Mouse (Mus musculus) left cerebral cortex, adult 2 months (tissue): ENCODE data around the gene Rnf8. TPM values are rescaled to one million over a fixed set of nuclear protein-coding genes. Genes with fewer than 3 reads are reported as not detected.

Experiments
- DNase-seq, 2 experiments: peaks; one replicate each; pipeline ENCODE4 v3.0.0; 2021 to 2022; ENCODE audit warnings: low spot score in 2 of 2, mixed read lengths in 1 of 2; ENCODE audit errors: extremely low spot score in 1 of 2
- H3K27ac ChIP-seq: fragments of 200-600 bp; 2 replicates; pipeline ENCODE4 v1.8.1; 2022
- H3K4me3 ChIP-seq: fragments of 200-600 bp; 2 replicates; pipeline ENCODE4 v1.8.1; 2022
- CTCF ChIP-seq: fragments of 200-600 bp; IDR thresholded peaks from 2 replicates; pipeline ENCODE4 v1.8.1; 2022; ENCODE audit warnings: antibody characterized with exemption, mild to moderate bottlenecking, moderate library complexity
- intact Hi-C: fragments of 180-260 bp; cut with DNase I; formaldehyde crosslinking; loops from one replicate; pipeline ENCODE4 v1.15.1; 2025
- microRNA-seq, 2 experiments: library from miRNA; unstranded; fragments of <30 nt; microRNA quantifications; one replicate each; pipeline ENCODE4 v1.2.0; 2021
- total RNA-seq, 2 experiments: library from RNA; stranded (reverse); gene quantifications; 2 replicates each; pipeline ENCODE4 v1.2.3; 2021

The Rnf8 gene
- total RNA-seq, 2 experiments from 2014 or later = 67.2 to 76.2 TPM

- TF ChIP-seq CTCF = no peak
- H3K4me3 ChIP-seq = no peak overlapping the region
- intact Hi-C loops = no loop called here
- no peak overlapping the region for H3K27ac ChIP-seq
- DNase-seq = no peak
These were observed 68.5 kb downstream of the Rnf8 start for GRCm38 (mm10) chr17:29683127-29683526.

DNA sequence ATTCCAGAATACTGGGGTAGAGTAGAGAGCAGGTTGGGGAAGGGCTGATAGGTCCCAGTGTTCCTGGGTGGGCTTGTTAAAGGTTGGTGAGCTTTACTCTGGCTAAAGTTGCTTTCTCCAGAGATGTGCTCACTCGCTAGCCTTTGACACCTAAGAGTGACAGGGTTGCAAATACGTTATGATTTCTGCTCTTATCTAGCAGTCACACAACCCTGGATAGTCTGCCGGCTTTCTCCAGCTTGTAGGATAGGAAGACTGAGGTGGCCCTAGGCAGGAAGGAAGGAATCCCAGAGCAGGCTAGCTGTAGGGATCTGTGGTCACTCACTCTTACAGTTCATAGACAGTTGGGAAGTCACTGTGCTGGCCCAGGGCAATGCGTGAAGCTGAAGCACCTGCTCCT, 69.7 kb downstream of the Rnf8 start:
- no peak for DNase-seq
- Histone ChIP-seq H3K4me3 (no peak overlapping the region), H3K27ac (no peak overlapping the region)
- TF ChIP-seq CTCF = no peak
- intact Hi-C loops = no loop called here

- intact Hi-C loops = no loop called here
- no peak for DNase-seq
- Histone ChIP-seq H3K4me3 (no peak overlapping the region), H3K27ac (no peak overlapping the region)
- no peak for TF ChIP-seq CTCF
These were observed 72.2 kb downstream of the Rnf8 start for GRCm38 (mm10) chr17:29686771-29687170.

- no peak for DNase-seq
- Histone ChIP-seq H3K4me3 (no peak overlapping the region), H3K27ac (no peak overlapping the region)
- no peak for TF ChIP-seq CTCF
- intact Hi-C loops = no loop called here
These were observed 72.8 kb downstream of the Rnf8 start for GRCm38 (mm10) chr17:29687373-29687772.

DNA sequence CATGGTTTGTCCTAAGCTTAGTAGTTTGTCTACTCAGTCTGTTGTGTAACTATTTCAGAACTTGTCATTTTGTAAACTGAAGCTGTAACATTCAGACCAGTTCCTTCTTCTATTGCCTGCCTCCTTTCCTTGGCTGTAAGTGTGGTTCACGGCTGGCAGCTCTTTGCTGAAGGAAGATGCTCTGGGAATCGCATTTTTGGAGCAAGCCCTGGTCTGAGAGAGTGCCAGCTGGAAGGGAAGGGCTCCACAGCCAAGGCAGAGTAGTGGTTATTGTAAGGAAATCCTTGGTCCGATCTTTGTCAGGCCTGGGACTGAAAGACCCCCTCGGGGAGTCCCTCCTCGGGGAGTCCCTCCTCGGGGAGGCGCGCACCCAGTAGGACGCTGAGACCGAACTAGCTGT, 74.0 kb downstream of the Rnf8 start:
- Histone ChIP-seq H3K4me3 (no peak overlapping the region), H3K27ac (no peak overlapping the region)
- no peak for DNase-seq
- intact Hi-C loops = no loop called here
- TF ChIP-seq CTCF = no peak

- intact Hi-C loops = no loop called here
- no peak for DNase-seq
- H3K27ac ChIP-seq = no peak overlapping the region
- H3K4me3 ChIP-seq = no peak overlapping the region
- TF ChIP-seq CTCF = no peak
These were observed 75.7 kb downstream of the Rnf8 start for GRCm38 (mm10) chr17:29690257-29690656.

DNA sequence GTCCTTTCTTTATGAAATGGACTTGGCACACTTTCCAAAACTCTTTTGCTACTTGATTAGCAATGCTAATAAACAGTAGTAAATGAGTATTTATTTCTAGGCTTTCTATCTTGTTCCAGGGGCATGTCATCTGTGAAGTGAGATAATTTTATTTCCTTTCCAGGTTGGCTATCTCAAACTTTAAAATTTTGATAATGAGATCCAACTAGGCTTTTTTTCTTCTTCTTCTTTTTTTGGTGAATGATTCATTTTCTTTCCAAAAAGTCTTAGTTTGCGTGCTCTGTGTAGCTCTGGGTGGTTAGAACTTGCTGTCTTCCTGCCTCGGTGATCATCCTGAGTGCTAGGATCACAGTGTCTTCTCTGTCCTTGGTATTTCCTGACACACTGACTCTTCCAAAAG, 78.2 kb downstream of the Rnf8 start:
- Histone ChIP-seq H3K27ac (no peak overlapping the region), H3K4me3 (no peak overlapping the region)
- intact Hi-C loops = no loop called here
- DNase-seq = no peak
- no peak for TF ChIP-seq CTCF

GRCm38 (mm10) chr17:29693571-29693970, 79.0 kb downstream of the Rnf8 start:
- no peak for DNase-seq
- intact Hi-C loops = no loop called here
- no peak overlapping the region for H3K4me3 ChIP-seq
- TF ChIP-seq CTCF = no peak
- no peak overlapping the region for H3K27ac ChIP-seq

- TF ChIP-seq CTCF = no peak
- no peak overlapping the region for H3K4me3 ChIP-seq
- intact Hi-C loops = no loop called here
- no peak for DNase-seq
- no peak overlapping the region for H3K27ac ChIP-seq
These were observed 79.9 kb downstream of the Rnf8 start for GRCm38 (mm10) chr17:29694516-29694915.

Small RNAs within 50 kb of the gene (microRNA-seq; reads per million reads assigned to microRNA genes)
- gene Mir7667 = 0 to 0.24 reads per million in 2 experiments

Other genes with a start within 250 kb of the Rnf8 start
- 10 to 100 TPM in 1 of 2 experiments, 1 to 10 TPM in 1; 9.2 to 13.6 TPM for gene Pim1, start 124.0 kb upstream of the Rnf8 start, total RNA-seq
- not detected for gene Gm17657, start 65.2 kb upstream of the Rnf8 start, total RNA-seq
- 10 to 100 TPM; 39.7 to 40.8 TPM for gene Tbc1d22b, start 65.0 kb upstream of the Rnf8 start, total RNA-seq
- not detected for gene Tmem217, start 62.4 kb upstream of the Rnf8 start, total RNA-seq
- gene Gm28043, start 86 bp downstream of the Rnf8 start, total RNA-seq = 1 to 10 TPM; 4.5 to 4.8 TPM
- gene Cmtr1, start 45.8 kb downstream of the Rnf8 start, total RNA-seq = 100 to 1,000 TPM; 107 to 132 TPM
- gene Ccdc167, start 102.3 kb downstream of the Rnf8 start, total RNA-seq = 10 to 100 TPM; 13.9 to 17.3 TPM